Mouse (Mus musculus) spleen, adult 2 months (tissue): ENCODE data around the gene Gm30191. TPM values are rescaled to one million over a fixed set of nuclear protein-coding genes. Genes with fewer than 3 reads are reported as not detected.
A peak's percentile ranks its signal among the peaks of the same experiment; 100 is the strongest.

Experiments used
- DNase-seq, 2 experiments: peaks; one replicate each; pipeline versions ENCODE4 v3.0.0 to v3.0.0-alpha.2; 2012 to 2021; ENCODE audit warnings: low spot score in 2 of 2, low read depth in 1 of 2
- H3K27ac ChIP-seq: fragments of 200-500 bp; 2 replicates; pipeline ENCODE4 v1.5.1; 2012; ENCODE audit warnings: low read length, inconsistent platforms; ENCODE audit not compliant: insufficient read depth
- H3K27me3 ChIP-seq: fragments of 200-500 bp; 2 replicates; pipeline ENCODE4 v1.6.1; 2012; ENCODE audit warnings: mild to moderate bottlenecking, moderate library complexity, low read length, inconsistent platforms; ENCODE audit not compliant: control insufficient read depth, insufficient read depth
- H3K36me3 ChIP-seq: fragments of 200-500 bp; 2 replicates; pipeline ENCODE4 v1.6.1; 2012; ENCODE audit warnings: mild to moderate bottlenecking, low read length, inconsistent platforms; ENCODE audit not compliant: control insufficient read depth, insufficient read depth
- H3K4me1 ChIP-seq: fragments of 200-500 bp; 2 replicates; pipeline ENCODE4 v1.6.1; 2011; ENCODE audit warnings: inconsistent platforms; ENCODE audit not compliant: control insufficient read depth, insufficient read depth, insufficient read length
- H3K4me3 ChIP-seq: fragments of 200-500 bp; 2 replicates; pipeline ENCODE4 v1.5.1; 2011; ENCODE audit warnings: mild to moderate bottlenecking, inconsistent platforms; ENCODE audit not compliant: insufficient read depth, insufficient read length; ENCODE audit errors: extremely low read depth
- CTCF ChIP-seq: fragments of 200-500 bp; IDR thresholded peaks from 2 replicates; pipeline ENCODE4 v1.5.1; 2011; ENCODE audit warnings: mild to moderate bottlenecking, inconsistent platforms; ENCODE audit not compliant: insufficient read depth, insufficient read length, insufficient replicate concordance; ENCODE audit errors: extremely low read depth
- POLR2A ChIP-seq: fragments of 200-500 bp; IDR thresholded peaks from 2 replicates; pipeline ENCODE4 v1.6.1; 2011; ENCODE audit warnings: low read depth, low read length, inconsistent platforms
- WGBS: fragments of 180-500 bp; shearing (Covaris S2); methylation state at CpG from one replicate; pipeline ENCODE4 v1.1.7; 2018; 5-methylcytosine and 5-hydroxymethylcytosine counted together
- polyA plus RNA-seq: library from polyadenylated mRNA; depleted of rRNA; stranded (reverse); fragments of >200 nt; gene quantifications from 2 replicates; pipeline ENCODE4 v1.2.3, GENCODE M21; 2012

Gene Gm30191
- polyA plus RNA-seq, 1 experiment = not detected

DNA sequence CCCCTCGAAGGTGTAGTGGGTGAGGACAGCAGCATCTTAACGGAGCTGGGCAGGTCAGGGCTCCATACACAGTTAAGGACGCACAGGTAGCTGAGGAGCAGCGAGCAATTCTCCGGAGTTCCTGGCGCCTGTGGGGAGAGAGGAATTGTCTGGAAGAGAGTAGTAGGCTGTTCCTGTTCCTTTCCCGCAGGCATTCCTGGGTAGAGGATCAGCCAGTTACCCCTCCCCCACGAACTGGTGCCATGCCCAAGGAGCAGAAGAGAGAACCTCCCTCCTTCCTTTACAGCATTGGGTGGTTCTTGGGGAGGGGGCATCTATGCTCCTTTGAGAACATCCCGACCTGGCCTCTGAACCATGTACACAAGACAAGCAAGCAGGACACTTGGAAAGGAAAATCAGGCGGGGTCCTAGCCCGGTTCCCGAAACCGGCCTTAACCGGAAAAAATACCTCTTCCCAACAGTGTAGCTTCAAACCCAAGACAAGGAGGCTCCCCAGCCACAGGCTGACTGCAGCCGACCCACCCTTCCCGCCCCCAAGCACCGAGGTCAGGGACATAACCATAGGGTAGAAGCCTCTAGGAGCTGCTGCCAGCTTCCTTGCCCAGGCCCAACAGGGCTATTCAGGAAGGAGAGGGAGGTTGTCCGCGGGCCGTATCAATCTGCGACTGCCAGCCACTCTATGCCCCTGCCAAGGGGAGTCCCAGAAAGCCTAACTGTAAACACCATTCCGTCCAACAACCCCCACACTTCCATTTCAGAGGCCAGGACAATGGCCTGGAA, 5.6 kb downstream of the Gm30191 start:
- H3K4me3 ChIP-seq = 0 out of 2 replicates have a peak overlapping the region, but pooled peaks have one; percentile 9
- H3K36me3 ChIP-seq = no peaks in the 10 kb centered on the region
- 45% methylated on average over 22 of the region's 22 CpGs for WGBS
- no peak overlapping the region for H3K27ac ChIP-seq
- peaks cover 5% of the 10 kb centered on the region for H3K4me1 ChIP-seq
- no peak for TF ChIP-seq POLR2A
- no peak for TF ChIP-seq CTCF
- peaks cover 25% of the 10 kb centered on the region for H3K27me3 ChIP-seq
- no peak for DNase-seq

DNA sequence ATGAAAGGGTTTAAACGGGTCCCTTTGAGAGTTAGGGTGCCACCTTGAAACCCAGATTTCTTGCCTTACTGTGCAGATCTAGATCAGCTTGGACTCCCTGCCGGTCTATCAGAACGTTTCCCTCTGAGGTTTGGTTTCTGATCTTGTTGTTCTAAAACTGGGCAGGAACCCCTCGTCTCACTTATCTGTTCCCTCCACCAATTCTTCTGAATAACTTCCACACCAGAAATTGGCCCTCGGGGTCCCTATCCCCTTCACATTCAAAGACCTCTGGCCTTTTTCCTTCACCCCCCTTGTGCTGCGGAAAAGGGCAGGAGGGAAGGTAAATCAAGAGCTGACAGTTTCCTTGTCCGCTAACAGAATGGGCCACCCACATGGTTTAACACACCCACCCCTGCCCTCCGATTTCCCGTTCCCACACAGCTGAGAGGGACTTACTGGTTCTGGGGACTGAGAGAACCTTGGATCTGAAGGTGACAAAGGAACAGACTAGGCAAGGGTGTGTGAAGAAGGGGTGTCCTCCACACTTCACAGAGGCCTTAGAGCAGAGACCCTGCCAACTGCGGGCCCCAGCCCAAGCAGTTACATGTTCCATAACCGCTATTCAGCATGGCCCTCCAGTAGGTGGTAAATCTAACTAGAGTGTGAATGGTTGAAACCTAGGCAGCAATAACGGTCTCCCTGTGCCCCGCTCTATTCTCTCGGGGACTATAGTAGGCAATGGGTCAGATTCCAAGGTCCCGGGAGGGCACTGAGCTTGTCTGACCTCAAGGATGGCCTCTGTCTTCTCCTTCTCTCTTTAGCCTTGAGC, 6.4 kb downstream of the Gm30191 start:
- Histone ChIP-seq H3K27ac (peak overlapping the region; percentile 24; the same call in 1 of the 2 replicates), H3K27me3 (peaks cover 25% of the 10 kb centered on the region)
- no peak for DNase-seq

DNA sequence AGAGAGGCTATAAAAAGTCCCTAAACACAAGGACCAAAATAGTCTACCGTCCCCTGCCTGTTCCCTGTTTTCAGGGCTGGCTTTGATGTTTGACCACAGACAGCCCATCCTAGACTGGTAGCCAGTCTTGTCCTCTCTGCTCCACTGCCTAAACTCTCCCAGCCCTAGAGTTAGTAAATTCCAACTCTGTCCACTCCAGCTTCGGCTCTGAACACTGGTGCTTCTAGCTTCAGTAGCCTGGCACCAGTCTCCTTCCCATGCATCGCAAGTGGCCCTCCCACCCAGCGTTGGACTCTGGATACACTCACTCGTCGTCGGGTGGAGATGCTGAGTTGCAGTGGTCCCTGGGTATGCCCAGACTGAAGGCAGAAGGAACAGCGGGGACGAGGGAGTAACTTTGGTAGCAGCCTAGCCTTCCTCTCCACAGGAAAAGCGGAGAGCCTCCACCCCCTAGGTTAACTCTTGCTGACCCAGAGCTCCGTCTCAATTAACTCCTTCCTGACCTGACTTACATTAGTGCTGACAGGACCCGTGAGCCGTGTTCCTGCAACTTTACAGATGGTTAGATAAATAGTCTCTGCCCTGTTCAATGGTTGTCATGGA, 7.1 kb downstream of the Gm30191 start, which contains the start of gene Grrp1:
Gene Grrp1 (minus strand): TSS at position 385 of the 603 bp plus-strand sequence.
- Histone ChIP-seq H3K4me1 (peaks cover 5% of the 10 kb centered on the region), H3K36me3 (no peaks in the 10 kb centered on the region), H3K4me3 (peak within 1 kb of the TSS; percentile 9; the same call in 1 of the 2 replicates), H3K27ac (peak within 1 kb of the TSS; percentile 24; the same call in 1 of the 2 replicates), H3K27me3 (peaks cover 25% of the 10 kb centered on the region)
- no peak for DNase-seq
- 22% methylated on average over 13 of the region's 13 CpGs for WGBS
- TF ChIP-seq CTCF (no peak), POLR2A (no peak)

More for the DNA sequence above, 6.4 kb downstream of the Gm30191 start:
- Histone ChIP-seq H3K4me3 (0 out of 2 replicates have a peak overlapping the region, but pooled peaks have one; percentile 9), H3K36me3 (no peaks in the 10 kb centered on the region), H3K4me1 (peaks cover 5% of the 10 kb centered on the region)
- TF ChIP-seq POLR2A = no peak
- TF ChIP-seq CTCF = no peak
- WGBS = 38% methylated on average over 15 of the region's 15 CpGs

DNA sequence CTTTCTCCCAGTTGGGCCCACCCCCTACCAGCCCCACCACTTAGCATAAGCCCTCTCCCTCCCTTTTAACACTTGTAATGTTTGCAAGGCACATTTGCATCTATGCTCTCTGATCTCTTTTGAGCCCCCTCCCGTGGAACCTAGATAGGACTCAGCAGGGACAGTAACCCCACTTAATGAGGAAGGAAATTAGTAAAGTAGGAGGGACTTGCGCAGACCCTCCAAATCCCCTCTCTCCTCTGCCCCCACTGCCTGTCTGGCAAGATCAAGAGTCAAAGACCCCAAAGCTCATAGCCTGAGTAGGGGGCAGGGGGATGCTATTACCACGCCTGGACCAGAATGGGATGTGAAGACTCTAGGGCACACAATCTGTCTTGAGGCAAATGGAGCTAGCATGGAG, 8.1 kb downstream of the Gm30191 start:
- DNase-seq = no peak
- H3K27me3 ChIP-seq = peaks cover 22% of the 10 kb centered on the region
- no peak overlapping the region for H3K4me3 ChIP-seq
- no peak overlapping the region for H3K27ac ChIP-seq
- WGBS = 71% methylated on average over 3 of the region's 3 CpGs
- TF ChIP-seq POLR2A (no peak), CTCF (no peak)
- H3K4me1 ChIP-seq = peaks cover 5% of the 10 kb centered on the region
- H3K36me3 ChIP-seq = no peaks in the 10 kb centered on the region

DNA sequence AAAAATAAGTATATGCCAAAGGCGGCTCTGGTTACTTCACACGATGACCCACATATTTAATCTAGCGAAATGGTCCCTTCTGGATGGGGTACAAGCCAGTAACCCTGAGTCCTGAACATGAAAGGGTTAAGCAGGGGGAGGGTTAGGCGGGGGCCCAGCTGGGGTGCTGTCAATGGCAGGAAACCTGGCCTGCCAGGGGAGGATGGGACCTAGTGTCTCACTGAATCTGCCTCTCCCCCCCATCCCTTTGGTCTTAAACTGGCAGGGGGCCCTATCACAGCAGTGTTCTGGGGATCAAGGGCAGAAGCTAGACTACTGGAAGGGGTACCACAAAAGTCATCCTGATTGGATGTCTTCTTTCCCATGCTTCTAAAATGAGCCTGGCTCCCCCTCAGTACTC, 9.1 kb downstream of the Gm30191 start:
- TF ChIP-seq POLR2A (no peak), CTCF (no peak)
- WGBS = 69% methylated on average over 4 of the region's 4 CpGs
- Histone ChIP-seq H3K4me1 (peaks cover 2% of the 10 kb centered on the region), H3K27ac (no peak overlapping the region), H3K36me3 (no peaks in the 10 kb centered on the region), H3K27me3 (peaks cover 19% of the 10 kb centered on the region), H3K4me3 (no peak overlapping the region)
- DNase-seq = no peak

DNA sequence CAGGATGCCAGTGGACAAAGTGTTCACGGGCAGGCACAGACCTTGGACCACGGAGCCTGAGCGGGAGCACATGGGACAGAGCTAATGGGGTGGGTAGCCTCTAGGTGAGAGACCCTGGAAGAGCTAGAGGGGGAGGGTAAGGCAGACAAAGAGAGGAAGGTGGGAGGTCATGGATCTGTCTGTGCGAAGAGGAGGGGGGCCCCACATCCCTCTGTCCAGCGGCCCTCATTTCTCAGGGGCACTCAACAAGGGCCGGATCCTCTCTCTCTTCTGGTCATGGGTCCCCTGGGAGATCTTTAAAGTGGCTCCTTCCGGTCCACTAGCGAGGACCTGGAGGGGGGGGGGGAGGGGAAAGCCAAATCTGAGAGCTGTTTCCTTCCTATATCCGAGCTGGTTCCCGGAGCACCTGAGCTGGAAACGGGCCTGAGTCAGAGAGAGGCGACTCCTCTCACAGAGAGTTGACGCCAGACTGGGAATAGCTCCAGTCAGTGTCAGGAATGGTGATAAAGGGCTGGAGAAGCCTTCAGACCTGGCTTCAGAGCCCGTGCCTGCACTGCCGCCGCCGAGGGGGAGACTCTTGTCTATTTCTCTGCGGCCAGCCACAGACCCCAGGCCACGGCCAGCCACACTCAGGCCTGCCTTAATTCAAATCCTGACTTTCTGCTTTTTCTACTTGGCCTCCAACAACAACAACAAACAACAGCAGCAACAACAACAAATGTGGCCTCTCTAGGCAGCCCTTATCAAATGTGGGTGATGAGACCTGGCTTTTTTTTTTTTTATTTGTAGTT, 9.9 kb downstream of the Gm30191 start:
- Histone ChIP-seq H3K4me3 (no peak overlapping the region), H3K27me3 (peaks cover 13% of the 10 kb centered on the region), H3K27ac (no peak overlapping the region), H3K36me3 (no peaks in the 10 kb centered on the region), H3K4me1 (no peaks in the 10 kb centered on the region; the same call in 1 of the 2 replicates)
- TF ChIP-seq POLR2A = no peak
- no peak for TF ChIP-seq CTCF
- WGBS = 59% methylated on average over 17 of the region's 19 CpGs
- DNase-seq = no peak
